ENCODE assay signal across 26 mouse cellular contexts in the genomic region with DNA sequence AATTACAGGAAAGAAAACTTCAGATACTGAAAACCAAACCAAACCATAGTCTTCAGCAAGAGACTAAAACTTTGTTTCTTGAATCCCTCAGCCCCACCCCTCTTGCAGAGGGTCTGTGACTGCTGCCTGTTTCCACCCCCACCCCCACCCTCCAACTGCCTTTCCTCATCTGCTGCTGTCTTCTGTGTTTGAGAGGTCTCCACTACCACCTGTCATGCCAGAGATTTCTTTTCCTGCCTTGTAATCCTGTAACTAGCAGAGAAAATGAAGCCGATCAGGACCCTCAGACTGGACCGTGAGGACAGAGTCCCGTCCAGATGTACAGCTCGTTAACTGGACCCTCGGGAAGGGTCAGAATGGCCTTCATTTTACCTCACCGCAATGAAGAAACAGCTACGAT.
DNase-seq lines count a peak whose midpoint lies in the region; ATAC-seq and TF ChIP-seq lines count a peak whose summit lies in the region.
"Had no signal": no experiment of that assay in that cellular context is flagged by ENCODE, and none has a peak within 500 bp of the region (broad histone marks: within the 10 kb centered on the region; RNA-seq: fewer than 3 reads in every experiment).

No protein-coding gene starts in this region.

- no peaks in the 10 kb centered on the region for H3K27me3 ChIP-seq in forebrain, postnatal 0 days (ENCODE audit: insufficient read depth, low read length)
- no peaks in the 10 kb centered on the region for H3K27me3 ChIP-seq in forebrain, embryonic 15.5 days
- H3K27me3 ChIP-seq in limb, embryonic 13.5 days: no peaks in the 10 kb centered on the region
- H3K27me3 ChIP-seq in limb, embryonic 15.5 days: no peaks in the 10 kb centered on the region
- H3K27me3 ChIP-seq: CH12.LX; embryonic facial prominence, embryonic 12.5 days; forebrain, embryonic 12.5 days; hindbrain, embryonic 12.5 days; hindbrain, embryonic 15.5 days; Patski had no signal

- peaks cover 23% of the 10 kb centered on the region for H3K36me3 ChIP-seq in forebrain, postnatal 0 days (ENCODE audit: insufficient read depth)
- H3K36me3 ChIP-seq in forebrain, embryonic 15.5 days: peaks cover 23% of the 10 kb centered on the region
- peaks cover 40% of the 10 kb centered on the region for H3K36me3 ChIP-seq in limb, embryonic 13.5 days
- H3K36me3 ChIP-seq in limb, embryonic 15.5 days: peaks cover 33% of the 10 kb centered on the region

- no peaks in the 10 kb centered on the region for H3K9me3 ChIP-seq in forebrain, postnatal 0 days (ENCODE audit: low read length)
- no peaks in the 10 kb centered on the region for H3K9me3 ChIP-seq in forebrain, embryonic 15.5 days
- no peaks in the 10 kb centered on the region for H3K9me3 ChIP-seq in limb, embryonic 13.5 days
- H3K9me3 ChIP-seq in limb, embryonic 15.5 days: no peaks in the 10 kb centered on the region
- H3K9me3 ChIP-seq: embryonic facial prominence, embryonic 12.5 days; forebrain, embryonic 12.5 days; G1E; hindbrain, embryonic 12.5 days; hindbrain, embryonic 15.5 days had no signal

- H3K9ac ChIP-seq in forebrain, postnatal 0 days: no peak overlapping the region
- H3K9ac ChIP-seq in forebrain, embryonic 15.5 days (replicated peaks): no peak overlapping the region
- H3K9ac ChIP-seq in limb, embryonic 13.5 days: no peak overlapping the region
- no peak overlapping the region for H3K9ac ChIP-seq in limb, embryonic 15.5 days
- H3K9ac ChIP-seq: embryonic facial prominence, embryonic 12.5 days; forebrain, embryonic 12.5 days; hindbrain, embryonic 12.5 days; hindbrain, embryonic 15.5 days had no signal

- no peak overlapping the region for H3K27ac ChIP-seq in forebrain, postnatal 0 days (ENCODE audit: low read depth, low read length)
- no peak overlapping the region for H3K27ac ChIP-seq in forebrain, embryonic 15.5 days (replicated peaks)
- H3K27ac ChIP-seq in layer of hippocampus, adult 2 months: peak overlapping the region; percentile 83
- no peak overlapping the region for H3K27ac ChIP-seq in limb, embryonic 13.5 days
- H3K27ac ChIP-seq in limb, embryonic 15.5 days: peak overlapping the region; percentile 33; the same call in 1 of the 2 replicates
- H3K27ac ChIP-seq: embryonic facial prominence, embryonic 12.5 days; forebrain, embryonic 12.5 days; gastrocnemius, adult 2 months; hindbrain, embryonic 12.5 days; hindbrain, embryonic 15.5 days had no signal

- H3K4me3 ChIP-seq in forebrain, postnatal 0 days (ENCODE audit: low read depth, low read length): no peak overlapping the region
- H3K4me3 ChIP-seq in forebrain, embryonic 15.5 days: no peak overlapping the region
- no peak overlapping the region for H3K4me3 ChIP-seq in layer of hippocampus, adult 2 months
- H3K4me3 ChIP-seq in limb, embryonic 13.5 days: no peak overlapping the region
- no peak overlapping the region for H3K4me3 ChIP-seq in limb, embryonic 15.5 days
- H3K4me3 ChIP-seq: embryonic facial prominence, embryonic 12.5 days; erythroblast, embryonic 14.5 days; forebrain, embryonic 12.5 days; gastrocnemius, adult 2 months; hindbrain, embryonic 12.5 days; hindbrain, embryonic 15.5 days had no signal

- no peak for DNase-seq in forebrain, postnatal 0 days
- no peak for DNase-seq in layer of hippocampus, adult 2 months (ENCODE audit: low spot score in 2 of 2)
- DNase-seq in layer of hippocampus, postnatal 10 days (ENCODE audit: low spot score in 2 of 2): no peak
- no peak for DNase-seq in spleen, postnatal 14 days (ENCODE audit: low spot score in 2 of 2)
- DNase-seq: adrenal gland, postnatal 10 days; adrenal gland, postnatal 36 days; B cell, adult 2 months; cerebellum, adult 18-20 months; cerebellum, adult 9-10 months; cerebellum, postnatal 14 days; gastrocnemius, adult 2 months; gastrocnemius, postnatal 14 days; heart, adult 11 months had no signal

- 78% methylated on average over 7 of the region's 7 CpGs for WGBS in forebrain, postnatal 0 days
- WGBS in forebrain, embryonic 15.5 days: 71% methylated on average over 7 of the region's 7 CpGs
- whole genome bisulfite sequencing in limb, embryonic 13.5 days: 42% methylated on average over 7 of the region's 7 CpGs
- 50% methylated on average over 7 of the region's 7 CpGs for WGBS in limb, embryonic 15.5 days

- H3K4me2 ChIP-seq in forebrain, postnatal 0 days (ENCODE audit: low read depth): no peak overlapping the region
- no peak overlapping the region for H3K4me2 ChIP-seq in forebrain, embryonic 15.5 days (replicated peaks)
- H3K4me2 ChIP-seq in limb, embryonic 13.5 days (replicated peaks): no peak overlapping the region
- no peak overlapping the region for H3K4me2 ChIP-seq in limb, embryonic 15.5 days
- H3K4me2 ChIP-seq: embryonic facial prominence, embryonic 12.5 days; forebrain, embryonic 12.5 days; heart, embryonic 11.5 days; hindbrain, embryonic 12.5 days; hindbrain, embryonic 15.5 days had no signal

- peak; percentile 37; the same call in 1 of the 2 replicates for ATAC-seq in forebrain, postnatal 0 days
- no peak for ATAC-seq in forebrain, embryonic 15.5 days (replicated peaks)
- ATAC-seq in limb, embryonic 13.5 days (ENCODE audit: low FRiP score, low read depth): peak; percentile 52; the same call in 1 of the 2 replicates
- no peak for ATAC-seq in limb, embryonic 15.5 days (ENCODE audit: insufficient number of reproducible peaks, low FRiP score, low TSS enrichment, low read depth)
- ATAC-seq: forebrain, embryonic 16.5 days; Patski had no signal

- TF ChIP-seq CTCF in forebrain, postnatal 0 days (IDR thresholded peaks at IDR 0.05; ENCODE audit: low read depth): no peak
- TF ChIP-seq CTCF in layer of hippocampus, adult 2 months (conservative IDR thresholded peaks at IDR 0.05): no peak

- H3K4me1 ChIP-seq in forebrain, postnatal 0 days (ENCODE audit: insufficient read depth): no peaks in the 10 kb centered on the region
- H3K4me1 ChIP-seq in forebrain, embryonic 15.5 days: 0 out of 2 replicates have a peak, but pooled peaks cover 4% of the 10 kb centered on the region
- H3K4me1 ChIP-seq in limb, embryonic 13.5 days: peaks cover 13% of the 10 kb centered on the region; the same call in 1 of the 2 replicates
- peaks cover 3% of the 10 kb centered on the region; the same call in 1 of the 2 replicates for H3K4me1 ChIP-seq in limb, embryonic 15.5 days
- H3K4me1 ChIP-seq: embryonic facial prominence, embryonic 12.5 days; forebrain, embryonic 12.5 days; hindbrain, embryonic 12.5 days; hindbrain, embryonic 15.5 days had no signal

Comparison
In these comparisons a context has a peak if more than half of its experiments do, and no peak if none do; other contexts are left out.
1. ATAC-seq: peak in forebrain, postnatal 0 days (single experiment) and limb, embryonic 13.5 days (single experiment); none in forebrain, embryonic 15.5 days (single experiment) and limb, embryonic 15.5 days (single experiment).
2. H3K27ac ChIP-seq: peak in layer of hippocampus, adult 2 months (single experiment) and limb, embryonic 15.5 days (single experiment); none in forebrain, postnatal 0 days (single experiment), forebrain, embryonic 15.5 days (single experiment) and limb, embryonic 13.5 days (single experiment).